Mouse (Mus musculus): ENCODE measurements at regions not wholly inside any gene's neighbourhood (a gene's known extent, or its start where the extent isn't known, plus 50 kb on each side); places are given as distances from the start of the nearest gene placed in this dataset.
A peak's percentile ranks its signal among the peaks of the same experiment; 100 is the strongest.

- DNase-seq: peak in 1 of 2 experiments; percentile 59
Observed at GRCm38 (mm10) chr11:117413133-117413532, 71.0 kb upstream of the Gm11733 start.

- peak in 1 of 2 experiments; percentile 31 for DNase-seq
Observed at GRCm38 (mm10) chr11:117413942-117414705, 70.0 kb upstream of the Gm11733 start.

- DNase-seq: peak; percentile 86 to 87
Observed at GRCm38 (mm10) chr11:117414871-117415323, 69.3 kb upstream of the Gm11733 start.

- no peak for DNase-seq
Observed at GRCm38 (mm10) chr11:117415466-117415865, 68.7 kb upstream of the Gm11733 start.

- peak in 1 of 2 experiments; percentile 29 for DNase-seq
Observed at GRCm38 (mm10) chr11:117415955-117416354, 68.2 kb upstream of the Gm11733 start.

- peak; percentile 34 to 56 for DNase-seq
Observed at GRCm38 (mm10) chr11:117416984-117417670, 67.0 kb upstream of the Gm11733 start.

- DNase-seq: peak in 1 of 2 experiments; percentile 24
Observed at GRCm38 (mm10) chr11:117417959-117418574, 66.1 kb upstream of the Gm11733 start.

GRCm38 (mm10) chr11:117418939-117419338 is 65.2 kb upstream of the Gm11733 start:
- DNase-seq: peak; percentile 86 to 89

- peak in 1 of 2 experiments; percentile 30 for DNase-seq
Observed at GRCm38 (mm10) chr11:117419351-117419969, 64.7 kb upstream of the Gm11733 start.

- no peak for DNase-seq
Observed at GRCm38 (mm10) chr11:117422713-117423112, 61.5 kb upstream of the Gm11733 start.

- DNase-seq: peak; percentile 70 to 80
Observed at GRCm38 (mm10) chr11:117423422-117423821, 60.7 kb upstream of the Gm11733 start.

- no peak for DNase-seq
Observed at GRCm38 (mm10) chr11:117425466-117425865, 58.7 kb upstream of the Gm11733 start.

GRCm38 (mm10) chr11:117425927-117426326 is 58.2 kb upstream of the Gm11733 start:
- DNase-seq: peak; percentile 73 to 85

- peak in 1 of 2 experiments; percentile 23 for DNase-seq
Observed at GRCm38 (mm10) chr11:117426651-117427050, 57.5 kb upstream of the Gm11733 start.

GRCm38 (mm10) chr11:117427808-117428510 is 56.2 kb upstream of the Gm11733 start:
- DNase-seq: peak in 1 of 2 experiments; percentile 38

GRCm38 (mm10) chr11:117429326-117429752 is 54.8 kb upstream of the Gm11733 start:
- peak in 1 of 2 experiments; percentile 84 for DNase-seq

- peak; percentile 64 to 70 for DNase-seq
Observed at GRCm38 (mm10) chr11:117429894-117430293, 54.3 kb upstream of the Gm11733 start.

- DNase-seq: no peak
Observed at GRCm38 (mm10) chr11:117434056-117434455, 50.1 kb upstream of the Gm11733 start.
